Mouse (Mus musculus) heart, adult 2 months (tissue): ENCODE measurements around the gene Rpl37. TPM values are rescaled to one million over a fixed set of nuclear protein-coding genes. Genes with fewer than 3 reads are reported as not detected.

Experiments used
- DNase-seq, 2 experiments: peaks; one replicate each; pipeline ENCODE4 v3.0.0; 2021
- H3K27ac ChIP-seq: fragments of 200-600 bp; 2 replicates; pipeline ENCODE4 v1.8.1; 2022
- H3K27me3 ChIP-seq: fragments of 200-500 bp; 2 replicates; pipeline ENCODE4 v1.6.1; 2012; ENCODE audit warnings: mild to moderate bottlenecking, low read length, inconsistent platforms, mixed read lengths; ENCODE audit not compliant: control insufficient read depth, insufficient read depth
- H3K36me3 ChIP-seq: fragments of 200-500 bp; 2 replicates; pipeline ENCODE4 v1.6.1; 2012; ENCODE audit warnings: low read length, inconsistent platforms; ENCODE audit not compliant: control insufficient read depth, insufficient read depth
- H3K4me1 ChIP-seq: fragments of 200-500 bp; 2 replicates; pipeline ENCODE4 v1.6.1; 2011; ENCODE audit warnings: low read length; ENCODE audit not compliant: control insufficient read depth, insufficient read depth
- H3K4me3 ChIP-seq: fragments of 200-600 bp; 2 replicates; pipeline ENCODE4 v1.8.1; 2022
- H3K79me2 ChIP-seq: fragments of 200-500 bp; replicated peaks from 2 replicates; pipeline ENCODE4 v1.6.1; 2012; ENCODE audit warnings: mild to moderate bottlenecking, inconsistent platforms, low read length, moderate library complexity, mixed read lengths; ENCODE audit not compliant: control insufficient read depth, insufficient read depth
- H3K9ac ChIP-seq: fragments of 200-500 bp; 2 replicates; pipeline ENCODE4 v1.6.1; 2012; ENCODE audit warnings: low read depth, mild to moderate bottlenecking, control low read depth, inconsistent platforms, low read length, mixed read lengths
- CTCF ChIP-seq: fragments of 200-600 bp; IDR thresholded peaks from 2 replicates; pipeline ENCODE4 v1.8.1; 2022; ENCODE audit warnings: antibody characterized with exemption, mild to moderate bottlenecking, moderate library complexity
- EP300 ChIP-seq: fragments of 200-500 bp; IDR thresholded peaks from 2 replicates; pipeline ENCODE4 v1.6.1; 2011; ENCODE audit warnings: low read depth, low read length, control low read depth; ENCODE audit not compliant: insufficient read depth
- POLR2A ChIP-seq: fragments of 200-500 bp; IDR thresholded peaks from 2 replicates; pipeline ENCODE4 v1.6.1; 2011; ENCODE audit warnings: mild to moderate bottlenecking, low read depth, low read length, control low read depth; ENCODE audit not compliant: insufficient read depth
- WGBS: fragments of 180-500 bp; shearing (Covaris S2); methylation state at CpG from one replicate; pipeline ENCODE4 v1.1.7; 2018; 5-methylcytosine and 5-hydroxymethylcytosine counted together
- intact Hi-C: fragments of 180-260 bp; cut with DNase I; formaldehyde crosslinking; loops from one replicate; pipeline ENCODE4 v1.15.1; 2025
- polyA plus RNA-seq: library from polyadenylated mRNA; depleted of rRNA; stranded (reverse); fragments of >200 nt; gene quantifications from 2 replicates; pipeline ENCODE4 v1.2.3, GENCODE M21; 2012
- total RNA-seq, 2 experiments: library from RNA; stranded (reverse); gene quantifications; 2 replicates each; pipeline ENCODE4 v1.2.3; 2021

The Rpl37 gene
- total and polyA plus RNA-seq, 3 experiments = 186 to 405 (median 228) TPM

DNA sequence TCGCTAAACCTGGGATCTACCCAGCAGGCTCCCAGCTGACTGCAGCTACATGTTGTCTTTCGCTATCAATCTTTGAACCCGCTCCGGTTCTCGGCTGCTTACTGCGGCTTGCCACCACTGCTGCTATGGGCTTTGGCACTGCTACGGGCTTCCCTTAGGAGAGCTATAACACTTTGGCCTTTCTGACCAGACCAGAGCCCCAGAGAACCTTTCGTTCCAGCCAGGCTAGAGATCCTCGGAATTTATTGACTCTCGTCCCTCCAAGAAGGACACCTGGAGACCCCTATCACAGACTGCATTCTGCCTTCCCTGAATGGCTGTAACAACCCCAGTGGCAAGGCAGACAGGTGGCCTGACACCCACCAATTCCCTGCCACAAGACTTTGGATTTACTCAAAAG is 26.3 kb upstream of the Rpl37 start:
- H3K79me2 ChIP-seq = no peaks in the 10 kb centered on the region
- H3K27me3 ChIP-seq = no peaks in the 10 kb centered on the region
- no peak overlapping the region for H3K9ac ChIP-seq
- no peaks in the 10 kb centered on the region for H3K4me1 ChIP-seq
- H3K4me3 ChIP-seq = no peak overlapping the region
- no peaks in the 10 kb centered on the region for H3K36me3 ChIP-seq
- 90% methylated on average over 10 of the region's 10 CpGs for WGBS
- intact Hi-C loops = no loop called here
- H3K27ac ChIP-seq = no peak overlapping the region
- TF ChIP-seq EP300 (no peak), POLR2A (no peak), CTCF (no peak)
- no peak for DNase-seq

DNA sequence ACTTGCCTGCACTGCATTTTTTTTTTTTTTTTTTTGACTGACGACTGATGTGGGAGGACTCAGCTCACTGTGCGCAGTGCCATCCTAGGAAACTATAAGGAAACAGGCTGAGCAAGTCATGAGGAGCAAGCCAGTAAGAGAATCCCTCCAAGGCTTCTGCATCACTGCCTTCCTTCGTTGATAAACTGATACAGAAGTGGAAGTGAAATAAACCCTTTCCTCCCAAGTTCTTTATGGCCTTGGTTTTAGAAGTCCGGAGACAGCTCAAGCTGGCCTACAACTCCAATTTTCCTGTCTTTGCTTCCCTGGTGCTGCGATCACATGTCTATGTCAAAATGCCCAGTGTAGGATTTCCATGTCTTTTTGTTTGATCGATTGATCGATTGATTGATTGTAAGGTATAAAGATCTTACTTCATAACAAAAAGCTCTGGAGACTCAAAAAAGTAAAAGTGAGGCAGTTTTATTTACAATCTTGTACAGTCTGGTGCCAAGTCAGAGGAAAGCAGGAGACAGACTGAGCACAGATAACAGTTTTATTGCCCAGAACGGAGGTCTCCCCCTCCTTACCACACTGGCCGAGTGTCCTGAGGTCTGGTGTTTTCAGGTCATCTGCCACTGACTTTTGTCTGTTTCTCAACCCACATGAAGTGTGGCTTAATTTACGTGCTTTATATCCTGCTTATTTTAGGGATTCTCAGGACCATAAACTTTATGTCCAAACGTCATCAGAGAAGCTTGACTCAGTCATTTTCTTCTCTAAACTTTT is 20.7 kb upstream of the Rpl37 start:
- no peak overlapping the region for H3K27ac ChIP-seq
- H3K4me1 ChIP-seq = no peaks in the 10 kb centered on the region
- TF ChIP-seq EP300 (no peak), CTCF (no peak), POLR2A (no peak)
- no peaks in the 10 kb centered on the region for H3K27me3 ChIP-seq
- no peak overlapping the region for H3K4me3 ChIP-seq
- WGBS = 81% methylated on average over 11 of the region's 11 CpGs
- no peaks in the 10 kb centered on the region for H3K36me3 ChIP-seq
- no peak overlapping the region for H3K9ac ChIP-seq
- intact Hi-C loops = no loop called here
- no peaks in the 10 kb centered on the region for H3K79me2 ChIP-seq
- no peak for DNase-seq

DNA sequence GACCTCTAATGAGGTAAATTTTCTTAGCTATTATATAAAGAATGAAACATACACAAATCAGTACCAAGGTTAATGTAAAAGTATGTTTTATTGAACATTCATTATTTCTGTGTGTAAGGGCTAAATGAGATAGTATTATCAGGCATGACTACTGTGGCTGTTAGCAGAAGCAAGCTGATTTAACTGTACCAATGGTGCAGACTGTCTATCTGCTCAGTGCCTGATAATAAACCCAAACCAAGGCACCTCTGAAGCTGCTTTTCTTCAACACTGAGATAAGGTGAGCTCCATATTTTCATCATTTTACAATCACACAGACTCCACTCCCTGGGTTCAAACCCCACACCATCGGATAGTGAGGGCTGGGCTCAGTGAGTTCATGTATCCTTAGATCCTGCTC is 19.1 kb upstream of the Rpl37 start:
- Histone ChIP-seq H3K27ac (no peak overlapping the region), H3K4me1 (no peaks in the 10 kb centered on the region), H3K9ac (no peak overlapping the region), H3K27me3 (no peaks in the 10 kb centered on the region), H3K79me2 (no peaks in the 10 kb centered on the region), H3K4me3 (no peak overlapping the region), H3K36me3 (no peaks in the 10 kb centered on the region)
- 94% methylated on average over 1 of the region's 1 CpGs for WGBS
- intact Hi-C loops = no loop called here
- DNase-seq = no peak
- TF ChIP-seq POLR2A = no peak
- TF ChIP-seq EP300 = no peak
- TF ChIP-seq CTCF = no peak

DNA sequence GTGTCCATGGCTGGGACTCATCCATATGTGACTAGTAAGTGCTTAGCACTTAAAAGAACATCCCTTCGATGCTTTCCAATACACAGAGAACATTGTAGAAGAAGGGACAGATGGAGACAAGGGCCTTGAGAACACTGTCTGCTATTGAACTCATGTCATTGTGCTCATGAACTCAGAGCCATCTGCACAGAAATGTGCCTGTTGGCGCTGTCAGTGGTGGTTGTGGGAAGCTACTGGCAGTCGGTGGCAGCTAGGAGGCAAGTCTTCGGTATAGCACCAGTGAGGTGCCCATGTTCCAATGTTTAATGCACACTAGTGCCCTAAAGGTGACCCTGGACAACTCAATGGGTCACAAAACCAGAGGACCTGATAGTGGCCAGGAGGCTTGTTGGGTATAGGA is 14.1 kb upstream of the Rpl37 start:
- H3K4me1 ChIP-seq = peaks cover 1% of the 10 kb centered on the region
- H3K27ac ChIP-seq = no peak overlapping the region
- no peak overlapping the region for H3K9ac ChIP-seq
- no peaks in the 10 kb centered on the region for H3K27me3 ChIP-seq
- H3K79me2 ChIP-seq = no peaks in the 10 kb centered on the region
- peaks cover 4% of the 10 kb centered on the region for H3K36me3 ChIP-seq
- TF ChIP-seq CTCF = no peak
- no peak for DNase-seq
- intact Hi-C loops = no loop called here
- H3K4me3 ChIP-seq = no peak overlapping the region
- 94% methylated on average over 4 of the region's 4 CpGs for WGBS

DNA sequence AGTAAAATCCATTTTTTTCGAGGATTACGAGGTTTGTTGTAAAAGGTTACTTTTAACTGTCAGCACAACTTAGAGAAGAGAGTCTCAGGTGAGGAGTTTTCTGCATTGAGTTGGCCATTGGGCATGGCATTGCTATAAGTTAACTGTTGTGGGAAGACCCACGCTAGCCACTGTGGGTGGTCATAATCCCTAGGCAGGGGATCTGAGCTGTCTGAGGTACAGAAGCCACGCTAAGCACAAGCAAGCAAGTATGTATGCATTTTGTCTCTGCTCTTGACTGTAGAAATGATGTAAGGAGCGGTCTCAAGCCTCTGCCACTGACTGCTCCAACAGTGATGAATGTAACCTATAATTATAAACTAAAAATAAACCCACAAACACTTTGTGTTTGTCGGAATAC is 10.6 kb upstream of the Rpl37 start:
- no peak overlapping the region for H3K4me3 ChIP-seq
- intact Hi-C loops = loop anchor here (1.0 to 5.0 kb wide), 2 partner anchors 19 to 36 kb away; partner anchors contain the start of gene Prkaa1
- no peak overlapping the region for H3K27ac ChIP-seq
- DNase-seq = no peak
- WGBS = 86% methylated on average over 6 of the region's 6 CpGs
- peaks cover 4% of the 10 kb centered on the region for H3K36me3 ChIP-seq
- peaks cover 3% of the 10 kb centered on the region for H3K4me1 ChIP-seq
- no peak overlapping the region for H3K9ac ChIP-seq
- H3K79me2 ChIP-seq = no peaks in the 10 kb centered on the region
- H3K27me3 ChIP-seq = no peaks in the 10 kb centered on the region
- TF ChIP-seq CTCF = no peak

DNA sequence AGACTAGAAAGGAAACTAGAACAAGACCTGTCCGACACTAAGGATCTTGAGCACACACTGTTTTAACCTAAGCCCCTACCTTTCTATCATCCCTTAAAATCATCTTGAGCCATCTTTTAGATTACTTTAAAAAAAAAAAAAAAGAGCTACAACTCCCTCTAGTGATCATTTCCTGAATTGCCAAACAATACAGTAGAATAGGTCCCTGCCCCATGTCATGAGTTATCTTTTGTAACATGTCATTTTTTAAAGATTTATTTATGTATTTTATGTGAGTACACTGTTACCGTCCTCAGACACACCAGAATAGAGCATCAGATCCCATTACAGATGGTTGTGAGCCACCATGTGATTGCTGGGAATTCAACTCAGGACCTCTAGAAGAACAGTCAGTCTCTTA is 10.2 kb upstream of the Rpl37 start:
- intact Hi-C loops = loop anchor here (1.0 to 5.0 kb wide), 2 partner anchors 19 to 36 kb away; partner anchors contain the start of gene Prkaa1
- no peak for DNase-seq
- peak; percentile 84 for TF ChIP-seq CTCF
- TF ChIP-seq POLR2A = no peak
- no peak for TF ChIP-seq EP300

More for the DNA sequence above, 10.2 kb upstream of the Rpl37 start:
- peaks cover 4% of the 10 kb centered on the region for H3K36me3 ChIP-seq
- peaks cover 3% of the 10 kb centered on the region for H3K4me1 ChIP-seq
- no peaks in the 10 kb centered on the region for H3K79me2 ChIP-seq
- no peak overlapping the region for H3K27ac ChIP-seq
- 46% methylated on average over 2 of the region's 2 CpGs for WGBS
- no peak overlapping the region for H3K4me3 ChIP-seq
- no peaks in the 10 kb centered on the region for H3K27me3 ChIP-seq
- no peak overlapping the region for H3K9ac ChIP-seq
